9 mouse cellular contexts compared by ENCODE assay signal in the genomic region with DNA sequence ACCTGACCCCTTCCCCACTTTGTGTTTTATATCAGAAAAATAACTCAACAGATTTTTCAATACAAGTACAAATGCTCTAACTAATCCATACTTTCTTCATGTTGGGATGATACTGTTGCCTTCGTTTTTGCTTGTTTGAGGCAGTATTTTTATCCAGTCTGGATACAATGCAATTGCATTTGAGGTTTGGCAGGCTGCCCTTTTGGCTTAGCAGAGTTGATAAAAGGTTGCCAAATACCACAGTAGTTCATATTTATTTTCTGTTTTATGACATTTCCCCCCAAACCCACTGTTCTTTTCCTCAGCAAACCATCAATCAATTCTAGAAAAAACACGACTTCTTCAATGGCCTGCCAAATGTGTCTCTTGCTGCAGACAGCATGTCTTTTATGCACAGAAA.
DNase-seq lines count a peak whose midpoint lies in the region; ATAC-seq and TF ChIP-seq lines count a peak whose summit lies in the region.
"Had no signal": no experiment of that assay in that cellular context is flagged by ENCODE, and none has a peak within 500 bp of the region (broad histone marks: within the 10 kb centered on the region; RNA-seq: fewer than 3 reads in every experiment).

No protein-coding gene starts in this region.

- no peaks in the 10 kb centered on the region for H3K36me3 ChIP-seq in hindbrain, postnatal 0 days (ENCODE audit: insufficient read depth, low read length)
- H3K36me3 ChIP-seq in hindbrain, embryonic 14.5 days (replicated peaks; ENCODE audit: control insufficient read depth, insufficient read depth), result no peaks in the 10 kb centered on the region
- H3K36me3 ChIP-seq in kidney, postnatal 0 days (ENCODE audit: insufficient read depth, low read length), result no peaks in the 10 kb centered on the region
- no peaks in the 10 kb centered on the region for H3K36me3 ChIP-seq in intestine, embryonic 15.5 days
- H3K36me3 ChIP-seq: midbrain, embryonic 13.5 days had no signal

- no peak for TF ChIP-seq POLR2A in cerebellum, adult 2 months (IDR thresholded peaks at IDR 0.05; ENCODE audit: borderline replicate concordance, insufficient read depth, low read length)

- H3K27ac ChIP-seq in hindbrain, postnatal 0 days, result no peak overlapping the region
- no peak overlapping the region for H3K27ac ChIP-seq in hindbrain, embryonic 14.5 days
- H3K27ac ChIP-seq in cerebellum, adult 2 months (ENCODE audit: insufficient read depth, low read length), result no peak overlapping the region
- no peak overlapping the region for H3K27ac ChIP-seq in kidney, postnatal 0 days
- H3K27ac ChIP-seq in intestine, embryonic 15.5 days, result no peak overlapping the region
- H3K27ac ChIP-seq: midbrain, embryonic 13.5 days had no signal

- no peaks in the 10 kb centered on the region for H3K9me3 ChIP-seq in hindbrain, postnatal 0 days (ENCODE audit: low read length)
- H3K9me3 ChIP-seq in hindbrain, embryonic 14.5 days (ENCODE audit: control insufficient read depth, low read length), result no peaks in the 10 kb centered on the region
- no peaks in the 10 kb centered on the region for H3K9me3 ChIP-seq in kidney, postnatal 0 days (replicated peaks; ENCODE audit: low read length)
- H3K9me3 ChIP-seq in intestine, embryonic 15.5 days, result no peaks in the 10 kb centered on the region
- H3K9me3 ChIP-seq: midbrain, embryonic 13.5 days had no signal

- WGBS in hindbrain, postnatal 0 days, result 27% methylated on average over 2 of the region's 2 CpGs
- WGBS in hindbrain, embryonic 14.5 days, result 58% methylated on average over 2 of the region's 2 CpGs
- WGBS in cerebellum, adult 2 months, result 4% methylated on average over 2 of the region's 2 CpGs
- 40% methylated on average over 2 of the region's 2 CpGs for WGBS in kidney, postnatal 0 days
- 37% methylated on average over 2 of the region's 2 CpGs for WGBS in intestine, embryonic 15.5 days

- no peak overlapping the region for H3K4me3 ChIP-seq in hindbrain, postnatal 0 days (ENCODE audit: low read length)
- H3K4me3 ChIP-seq in hindbrain, embryonic 14.5 days (replicated peaks; ENCODE audit: low read length), result no peak overlapping the region
- H3K4me3 ChIP-seq in cerebellum, adult 2 months (replicated peaks; ENCODE audit: insufficient read depth, low read depth, low read length), result no peak overlapping the region
- H3K4me3 ChIP-seq in kidney, postnatal 0 days (replicated peaks; ENCODE audit: low read depth, low read length), result no peak overlapping the region
- no peak overlapping the region for H3K4me3 ChIP-seq in intestine, embryonic 15.5 days (replicated peaks)
- H3K4me3 ChIP-seq: midbrain, embryonic 13.5 days had no signal

- 0 out of 2 replicates have a peak, but pooled peaks cover 6% of the 10 kb centered on the region for H3K4me1 ChIP-seq in hindbrain, postnatal 0 days (ENCODE audit: insufficient read depth, low read length)
- no peaks in the 10 kb centered on the region for H3K4me1 ChIP-seq in hindbrain, embryonic 14.5 days (replicated peaks; ENCODE audit: control insufficient read depth, insufficient read depth, low read length)
- H3K4me1 ChIP-seq in cerebellum, adult 2 months (ENCODE audit: control insufficient read depth, insufficient read depth, low read length), result peaks cover 3% of the 10 kb centered on the region; the same call in 1 of the 2 replicates
- no peaks in the 10 kb centered on the region for H3K4me1 ChIP-seq in kidney, postnatal 0 days (replicated peaks; ENCODE audit: insufficient read depth, low read length)
- H3K4me1 ChIP-seq in intestine, embryonic 15.5 days (replicated peaks), result no peaks in the 10 kb centered on the region

- H3K4me2 ChIP-seq in hindbrain, postnatal 0 days (ENCODE audit: low read depth, low read length), result no peak overlapping the region
- no peak overlapping the region for H3K4me2 ChIP-seq in hindbrain, embryonic 14.5 days (replicated peaks)
- no peak overlapping the region for H3K4me2 ChIP-seq in kidney, postnatal 0 days (ENCODE audit: low read length)
- H3K4me2 ChIP-seq in intestine, embryonic 15.5 days (replicated peaks), result no peak overlapping the region
- H3K4me2 ChIP-seq: midbrain, embryonic 13.5 days had no signal

- no peak for TF ChIP-seq CTCF in hindbrain, postnatal 0 days (IDR thresholded peaks at IDR 0.05; ENCODE audit: low read depth)
- no peak for TF ChIP-seq CTCF in cerebellum, adult 2 months (IDR thresholded peaks at IDR 0.05; ENCODE audit: borderline replicate concordance, insufficient read depth, low read depth, low read length)
- TF ChIP-seq CTCF in kidney, postnatal 0 days (IDR thresholded peaks at IDR 0.05; ENCODE audit: low read depth), result no peak

- DNase-seq in hindbrain, postnatal 0 days (ENCODE audit: low spot score), result peak; percentile 60
- no peak for DNase-seq in hindbrain, embryonic 14.5 days (ENCODE audit: low spot score)
- DNase-seq in MN1 (ENCODE audit: low spot score), result peak; percentile 6
- peak; percentile 73 to 86 for DNase-seq in cerebellum, adult 2 months
- DNase-seq in kidney, postnatal 0 days (ENCODE audit: low spot score), result peak; percentile 67
- no peak for DNase-seq in c-Kit-positive CD71-positive TER-119-positive erythroid progenitor cells, embryonic 14.5 days (ENCODE audit: low spot score)

- no peak for ATAC-seq in hindbrain, postnatal 0 days
- no peak for ATAC-seq in hindbrain, embryonic 14.5 days (ENCODE audit: low FRiP score)
- ATAC-seq in kidney, postnatal 0 days (replicated peaks; ENCODE audit: low FRiP score, low read depth), result no peak
- no peak for ATAC-seq in erythroblast, adult 5-6 weeks (replicated peaks; ENCODE audit: low FRiP score, poor library complexity, severe bottlenecking)
- no peak for ATAC-seq in intestine, embryonic 15.5 days
- ATAC-seq: midbrain, embryonic 13.5 days had no signal

- no peaks in the 10 kb centered on the region for H3K27me3 ChIP-seq in hindbrain, postnatal 0 days (ENCODE audit: insufficient read depth, low read length)
- H3K27me3 ChIP-seq in hindbrain, embryonic 14.5 days (ENCODE audit: control insufficient read depth, insufficient read depth, low read length), result no peaks in the 10 kb centered on the region
- H3K27me3 ChIP-seq in cerebellum, adult 2 months (ENCODE audit: control insufficient read depth, insufficient read depth, low read length), result no peaks in the 10 kb centered on the region
- H3K27me3 ChIP-seq in kidney, postnatal 0 days (ENCODE audit: insufficient read depth, low read length), result no peaks in the 10 kb centered on the region
- H3K27me3 ChIP-seq in intestine, embryonic 15.5 days (replicated peaks), result no peaks in the 10 kb centered on the region
- H3K27me3 ChIP-seq: midbrain, embryonic 13.5 days had no signal

- H3K9ac ChIP-seq in hindbrain, postnatal 0 days (replicated peaks; ENCODE audit: low read length), result no peak overlapping the region
- no peak overlapping the region for H3K9ac ChIP-seq in hindbrain, embryonic 14.5 days
- H3K9ac ChIP-seq in kidney, postnatal 0 days (ENCODE audit: low read depth, low read length), result no peak overlapping the region
- H3K9ac ChIP-seq in intestine, embryonic 15.5 days, result no peak overlapping the region
- H3K9ac ChIP-seq: midbrain, embryonic 13.5 days had no signal

Comparison
In these comparisons a context has a peak if more than half of its experiments do, and no peak if none do; other contexts are left out.
1. DNase-seq: peak in hindbrain, postnatal 0 days (single experiment), MN1 (single experiment), cerebellum, adult 2 months (2 of 2) and kidney, postnatal 0 days (single experiment); none in hindbrain, embryonic 14.5 days (single experiment) and c-Kit-positive CD71-positive TER-119-positive erythroid progenitor cells, embryonic 14.5 days (single experiment).